Mouse (Mus musculus) lung, postnatal 0 days (tissue): ENCODE results near the gene Esrrb.

Experiments
- CTCF ChIP-seq: IDR thresholded peaks from 2 replicates; pipeline ENCODE4 v1.5.1; 2016; ENCODE audit warnings: antibody characterized with exemption, mild to moderate bottlenecking
- EP300 ChIP-seq: IDR thresholded peaks from 2 replicates; pipeline ENCODE4 v1.6.1; 2016; ENCODE audit warnings: antibody characterized with exemption, mild to moderate bottlenecking, control low read depth

DNA sequence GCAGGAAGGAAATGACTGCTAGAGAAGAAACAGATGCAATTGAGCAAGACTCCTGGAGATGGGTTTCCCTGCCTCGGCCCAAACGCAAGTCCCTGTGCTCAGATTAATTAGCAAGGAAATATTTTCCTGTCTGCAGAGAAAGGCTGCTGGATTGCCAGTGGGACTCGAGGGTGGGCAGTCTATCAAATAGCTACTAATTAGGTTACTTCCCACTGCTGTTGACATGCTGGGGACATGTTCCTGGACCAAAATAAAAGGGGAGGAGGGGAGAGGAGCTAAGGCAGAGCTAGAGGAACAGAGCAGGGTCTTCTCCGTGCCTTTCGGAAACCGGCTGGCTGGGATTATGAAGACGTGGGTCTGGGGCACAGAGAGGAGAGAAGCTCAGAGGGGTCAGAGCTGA is 24.0 kb upstream of the Esrrb start:
- no peak for TF ChIP-seq EP300
- no peak for TF ChIP-seq CTCF
